Mouse (Mus musculus) cerebellum, adult 11-12 months (tissue): ENCODE measurements around the gene Tprgl.
A peak's percentile ranks its signal among the peaks of the same experiment; 100 is the strongest.

Source experiments
- DNase-seq: peaks from one replicate; pipeline ENCODE4 v3.0.0; 2022

Tprgl gene

DNA sequence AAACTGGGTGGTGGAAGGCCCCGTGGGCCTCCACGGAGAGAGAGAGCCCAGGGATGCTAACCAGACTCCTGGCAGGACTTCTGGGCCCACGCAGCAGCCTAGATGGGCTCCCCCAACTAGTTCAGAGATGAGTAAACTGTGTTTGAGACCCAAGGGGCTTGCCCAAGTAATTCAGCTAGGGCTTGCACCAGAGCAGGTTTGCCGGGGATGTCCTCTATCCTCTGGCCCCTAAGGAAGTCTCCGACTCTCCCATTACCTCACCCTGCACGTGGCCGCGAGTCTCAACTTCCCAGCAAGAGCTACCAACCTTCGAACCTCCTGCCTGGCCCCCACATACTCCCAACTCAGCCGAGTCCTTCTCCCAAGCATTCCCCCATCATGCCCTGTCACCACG lies 50.6 kb downstream of the Tprgl start:
- no peak for DNase-seq

DNA sequence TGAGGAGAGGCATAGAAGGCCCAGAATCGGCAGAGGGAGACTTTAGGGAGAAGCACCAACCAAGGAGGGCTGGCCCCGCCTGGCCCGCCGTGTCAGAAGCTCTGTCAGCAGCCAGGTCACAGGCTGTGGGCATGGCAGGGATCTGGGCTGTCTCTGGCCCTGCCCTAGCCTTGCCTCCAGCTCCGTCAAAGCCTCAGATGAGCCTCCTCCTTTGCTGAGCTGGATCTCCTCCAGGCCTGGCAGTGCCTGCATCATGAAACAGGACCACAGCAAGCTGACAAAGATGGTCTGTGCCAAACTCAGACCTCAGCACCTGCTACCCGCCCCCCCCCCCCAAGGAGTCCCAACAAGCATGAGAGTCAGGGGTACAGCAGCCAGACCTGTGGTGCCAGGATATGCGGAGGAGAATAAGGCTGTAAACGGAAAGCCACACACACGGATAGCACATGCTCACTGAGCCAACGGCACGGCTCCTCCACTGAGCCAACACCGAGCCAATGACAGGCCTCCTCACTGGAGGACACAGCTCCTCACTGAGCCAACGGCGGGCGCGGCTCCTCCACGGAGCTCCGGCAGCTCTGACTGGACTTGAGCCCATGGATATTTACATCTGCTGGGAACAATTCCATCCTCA lies 51.1 kb downstream of the Tprgl start:
- peak; percentile 85 for DNase-seq
